Mouse (Mus musculus) neural tube, embryonic 15.5 days (tissue): ENCODE results near the gene Mff. TPM values are rescaled to one million over a fixed set of nuclear protein-coding genes. Genes with fewer than 3 reads are reported as not detected.
A peak's percentile ranks its signal among the peaks of the same experiment; 100 is the strongest.

Experiments used
- ATAC-seq: fragments of 200-750 bp; cut with Nextera tagmentation; 2 replicates; pipeline ENCODE4 v1.8.0; 2017; ENCODE audit warnings: mild to moderate bottlenecking, moderate TSS enrichment, moderate library complexity; ENCODE audit not compliant: low FRiP score
- H3K27ac ChIP-seq: fragments of 300-500 bp; sonication (generic); replicated peaks from 2 replicates; pipeline ENCODE4 v1.5.1; 2015; ENCODE audit warnings: mild to moderate bottlenecking, inconsistent platforms
- H3K27me3 ChIP-seq: fragments of 300-500 bp; sonication (generic); replicated peaks from 2 replicates; pipeline ENCODE4 v1.6.1; 2015; ENCODE audit warnings: inconsistent platforms
- H3K36me3 ChIP-seq: fragments of 300-500 bp; sonication (generic); 2 replicates; pipeline ENCODE4 v1.6.1; 2015; ENCODE audit warnings: inconsistent platforms
- H3K4me1 ChIP-seq: fragments of 300-500 bp; sonication (generic); 2 replicates; pipeline ENCODE4 v1.6.1; 2015; ENCODE audit warnings: inconsistent platforms
- H3K4me2 ChIP-seq: fragments of 300-500 bp; sonication (generic); 2 replicates; pipeline ENCODE4 v1.6.1; 2015; ENCODE audit warnings: inconsistent platforms, mild to moderate bottlenecking, moderate library complexity
- H3K4me3 ChIP-seq: fragments of 300-500 bp; sonication (generic); replicated peaks from 2 replicates; pipeline ENCODE4 v1.5.1; 2015; ENCODE audit warnings: mild to moderate bottlenecking, inconsistent platforms
- H3K9ac ChIP-seq: fragments of 300-500 bp; sonication (generic); replicated peaks from 2 replicates; pipeline ENCODE4 v1.6.1; 2015; ENCODE audit warnings: mild to moderate bottlenecking, inconsistent platforms
- H3K9me3 ChIP-seq: fragments of 300-500 bp; sonication (generic); replicated peaks from 2 replicates; pipeline ENCODE4 v1.6.1; 2016; ENCODE audit warnings: inconsistent platforms
- WGBS: fragments of 180-500 bp; shearing (Covaris S2); methylation state at CpG from one replicate; pipeline ENCODE4 v1.1.7; 2015; ENCODE audit warnings: mixed read lengths; 5-methylcytosine and 5-hydroxymethylcytosine counted together
- polyA plus RNA-seq: library from polyadenylated mRNA; unstranded; fragments of >200 nt; fragmentation: Nextera tagmentation; extraction: Ambion mirVana; gene quantifications from 2 replicates; pipeline ENCODE4 v1.2.1, GENCODE M21; 2015

The Mff gene
- polyA plus RNA-seq, 1 experiment from 2014 or later = 375 TPM

DNA sequence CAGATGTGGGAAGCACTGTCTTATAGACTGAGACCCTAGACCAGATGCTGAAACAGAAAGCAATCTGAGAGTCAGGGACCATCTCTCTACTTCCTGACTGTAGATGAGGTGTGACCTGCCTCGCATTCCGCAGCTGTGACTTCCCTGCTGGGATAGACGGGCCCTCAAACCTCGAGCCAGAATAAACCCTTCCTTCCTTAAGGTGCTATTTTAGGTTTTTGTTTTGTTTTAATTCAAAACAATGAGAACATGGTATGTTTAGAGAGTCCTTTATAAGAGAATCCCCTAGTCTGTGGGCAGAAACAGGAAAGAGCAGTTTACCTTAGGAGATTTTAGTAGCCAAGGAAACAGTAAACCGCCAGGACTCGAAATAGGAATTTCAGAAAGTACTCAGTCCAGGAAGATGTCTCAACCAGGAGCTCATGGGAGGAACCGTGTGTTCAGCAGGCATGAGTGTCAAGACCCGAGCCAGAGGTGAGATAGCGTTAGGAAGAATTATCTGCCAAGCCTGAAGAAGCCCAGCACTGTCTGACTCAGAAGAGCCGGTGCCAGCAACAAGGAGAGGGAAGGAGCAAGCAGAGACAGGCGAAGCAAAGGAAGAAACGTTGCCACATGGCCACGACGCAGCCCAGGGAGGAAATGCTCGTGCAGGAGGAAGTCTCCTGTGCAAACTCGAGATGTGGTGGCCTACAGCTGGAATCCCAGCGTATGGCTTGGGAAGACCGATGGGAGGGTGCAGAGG, 71.2 kb downstream of the Mff start:
- H3K4me2 ChIP-seq = no peak overlapping the region
- H3K4me3 ChIP-seq = no peak overlapping the region
- H3K27me3 ChIP-seq = no peaks in the 10 kb centered on the region
- 75% methylated on average over 18 of the region's 18 CpGs for WGBS
- 0 out of 2 replicates have a peak, but pooled peaks cover 6% of the 10 kb centered on the region for H3K4me1 ChIP-seq
- no peaks in the 10 kb centered on the region for H3K36me3 ChIP-seq
- H3K27ac ChIP-seq = 0 out of 2 replicates have a peak overlapping the region, but pooled peaks have one; percentile 4
- no peak overlapping the region for H3K9ac ChIP-seq
- H3K9me3 ChIP-seq = no peaks in the 10 kb centered on the region
- no peak for ATAC-seq

DNA sequence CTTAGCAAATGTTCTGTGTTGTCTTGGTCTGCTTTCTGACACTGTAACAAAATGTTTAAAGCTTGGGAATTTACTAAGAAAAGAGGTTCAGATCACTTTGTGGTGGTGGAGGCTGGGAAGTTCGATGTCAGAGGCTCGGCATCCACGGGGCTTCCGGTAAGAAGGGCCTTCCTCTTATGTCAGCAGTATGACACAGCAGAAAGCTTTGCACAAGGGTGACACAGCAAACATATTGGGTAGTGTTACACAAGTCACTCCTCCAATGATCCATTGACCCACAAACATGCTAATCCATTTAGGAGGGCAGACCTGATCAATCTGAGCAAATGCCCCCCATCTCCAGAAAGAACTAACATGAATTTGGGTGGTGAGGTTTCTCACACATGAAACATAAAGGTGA, 72.4 kb downstream of the Mff start:
- WGBS = 95% methylated on average over 4 of the region's 4 CpGs
- Histone ChIP-seq H3K4me2 (no peak overlapping the region), H3K9me3 (no peaks in the 10 kb centered on the region), H3K27me3 (no peaks in the 10 kb centered on the region), H3K27ac (no peak overlapping the region), H3K36me3 (no peaks in the 10 kb centered on the region), H3K4me1 (peaks cover 11% of the 10 kb centered on the region; the same call in 1 of the 2 replicates), H3K4me3 (no peak overlapping the region), H3K9ac (no peak overlapping the region)
- no peak for ATAC-seq

DNA sequence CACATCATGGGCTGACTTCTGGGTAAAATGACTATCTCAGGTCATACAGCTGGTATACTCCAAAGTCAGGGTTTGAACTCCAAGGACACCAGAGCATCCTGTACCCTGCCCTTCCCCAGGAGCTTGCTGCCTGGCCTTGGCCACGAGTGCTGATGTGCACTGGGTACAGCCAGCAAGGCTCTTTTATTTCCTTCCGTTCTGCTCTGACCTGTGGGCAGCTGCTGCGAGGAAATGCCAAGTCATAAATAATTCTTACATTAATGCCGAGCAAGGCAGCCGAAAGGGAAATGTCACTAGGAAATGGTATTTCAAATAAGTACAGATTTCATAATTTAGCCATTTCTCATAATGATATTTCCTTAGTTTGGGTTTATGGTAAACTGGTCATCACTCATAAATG, 73.6 kb downstream of the Mff start:
- H3K4me1 ChIP-seq = peaks cover 11% of the 10 kb centered on the region; the same call in 1 of the 2 replicates
- ATAC-seq = no peak
- no peaks in the 10 kb centered on the region for H3K9me3 ChIP-seq
- H3K4me2 ChIP-seq = no peak overlapping the region
- no peak overlapping the region for H3K4me3 ChIP-seq
- H3K36me3 ChIP-seq = no peaks in the 10 kb centered on the region
- H3K27me3 ChIP-seq = no peaks in the 10 kb centered on the region
- no peak overlapping the region for H3K9ac ChIP-seq
- H3K27ac ChIP-seq = no peak overlapping the region
- 40% methylated on average over 5 of the region's 5 CpGs for WGBS

DNA sequence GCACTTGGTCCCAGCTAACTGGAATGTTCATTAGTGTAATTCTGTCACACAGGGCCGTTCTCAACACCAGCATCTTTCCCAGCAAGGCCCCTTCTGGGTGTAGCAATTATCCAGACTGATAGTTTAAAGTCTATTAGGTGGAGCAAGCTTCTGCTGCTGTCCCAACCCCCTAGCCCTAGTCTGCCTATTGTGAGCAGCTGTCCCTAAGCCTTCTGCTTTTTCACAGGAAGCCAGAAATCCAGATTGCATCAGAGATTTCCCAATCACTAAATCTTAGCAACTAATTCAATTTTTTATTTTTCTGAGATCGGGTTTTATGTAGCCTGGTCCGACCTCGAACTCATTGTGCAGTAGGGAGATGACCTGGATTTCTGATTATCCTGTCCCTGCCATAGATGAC, 74.2 kb downstream of the Mff start:
- peaks cover 10% of the 10 kb centered on the region; the same call in 1 of the 2 replicates for H3K4me1 ChIP-seq
- H3K36me3 ChIP-seq = no peaks in the 10 kb centered on the region
- H3K9ac ChIP-seq = no peak overlapping the region
- no peaks in the 10 kb centered on the region for H3K9me3 ChIP-seq
- ATAC-seq = no peak
- no peaks in the 10 kb centered on the region for H3K27me3 ChIP-seq
- no peak overlapping the region for H3K4me3 ChIP-seq
- H3K4me2 ChIP-seq = no peak overlapping the region
- H3K27ac ChIP-seq = no peak overlapping the region
- WGBS = 71% methylated on average over 4 of the region's 4 CpGs

DNA sequence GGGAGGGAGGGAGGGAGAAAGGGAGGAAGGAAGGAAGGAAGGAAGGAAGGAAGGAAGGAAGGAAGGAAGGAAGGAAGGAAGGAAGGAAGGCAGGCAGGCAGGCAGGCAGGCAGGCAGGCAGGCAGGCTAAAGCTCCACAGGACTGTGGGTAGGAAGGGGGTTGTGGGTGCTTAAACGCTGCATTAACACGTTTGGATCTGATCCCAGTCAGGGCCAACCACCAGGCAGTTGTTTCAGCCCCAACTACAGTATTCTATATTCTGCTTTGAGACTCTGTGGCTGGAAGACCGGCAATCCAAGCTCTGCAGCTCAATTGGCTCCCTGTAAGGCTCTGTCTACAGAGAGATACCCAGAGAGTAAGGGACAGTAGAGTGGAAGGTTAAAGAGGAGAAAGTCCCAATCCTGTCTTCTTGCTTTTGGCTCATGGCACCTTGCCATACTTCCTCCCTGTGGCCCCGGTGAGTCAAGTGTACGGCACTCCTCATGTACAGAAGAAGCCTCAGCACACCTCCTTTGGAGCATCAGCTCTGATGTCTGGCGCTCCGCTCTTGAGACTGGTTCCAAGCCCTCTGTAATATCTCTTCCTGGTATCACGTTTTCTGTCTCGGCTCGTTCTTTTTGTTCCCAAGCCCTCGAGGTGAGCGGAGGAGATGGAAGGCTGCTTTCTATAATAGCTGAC, 76.6 kb downstream of the Mff start:
- WGBS = 79% methylated on average over 12 of the region's 12 CpGs
- Histone ChIP-seq H3K4me1 (peaks cover 5% of the 10 kb centered on the region; the same call in 1 of the 2 replicates), H3K4me3 (no peak overlapping the region), H3K27ac (no peak overlapping the region), H3K9ac (no peak overlapping the region), H3K27me3 (no peaks in the 10 kb centered on the region), H3K36me3 (no peaks in the 10 kb centered on the region), H3K9me3 (no peaks in the 10 kb centered on the region), H3K4me2 (no peak overlapping the region)
- no peak for ATAC-seq

Other genes starting within 250 kb of the Mff start
- gene Col4a4, start 138.0 kb upstream of the Mff start, polyA plus RNA-seq = 0.14 and 0.31 TPM in 2 replicates
- 0.18 and 0.33 TPM in 2 replicates for gene Col4a3, start 138.0 kb upstream of the Mff start, polyA plus RNA-seq
- gene Tm4sf20, start 43.6 kb downstream of the Mff start, polyA plus RNA-seq = 10.5 TPM in 1 of 2 replicates, not detected in the other
- gene Gm47791, start 46.4 kb downstream of the Mff start, polyA plus RNA-seq = not detected in 2 replicates
- gene Agfg1, start 114.6 kb downstream of the Mff start, polyA plus RNA-seq = 26.6 and 36.5 TPM in 2 replicates
- 0.26 TPM in 1 of 2 replicates, not detected in the other for gene A030005L19Rik, start 188.4 kb downstream of the Mff start, polyA plus RNA-seq
- gene A030014E15Rik, start 200.0 kb downstream of the Mff start, polyA plus RNA-seq = not detected in 2 replicates
- not detected in 2 replicates for gene Gm6217, start 206.5 kb downstream of the Mff start, polyA plus RNA-seq
- gene A030003K21Rik, start 218.5 kb downstream of the Mff start, polyA plus RNA-seq = not detected in 2 replicates
- gene Gm7544, start 231.1 kb downstream of the Mff start, polyA plus RNA-seq = not detected in 2 replicates
- gene Gm47955, start 235.4 kb downstream of the Mff start, polyA plus RNA-seq = not detected in 2 replicates